Mouse (Mus musculus) stomach, embryonic 15.5 days (tissue): ENCODE data around the gene 4931409K22Rik. TPM values are rescaled to one million over a fixed set of nuclear protein-coding genes. Genes with fewer than 3 reads are reported as not detected.
A peak's percentile ranks its signal among the peaks of the same experiment; 100 is the strongest.

Source experiments
- ATAC-seq: fragments of 200-750 bp; cut with Nextera tagmentation; 2 replicates; pipeline ENCODE4 v1.8.0; 2017; ENCODE audit warnings: low read depth, moderate number of reproducible peaks, moderate TSS enrichment; ENCODE audit not compliant: insufficient read depth, low FRiP score
- H3K27ac ChIP-seq: fragments of 300-500 bp; sonication (generic); 2 replicates; pipeline ENCODE4 v1.5.1; 2015; ENCODE audit warnings: mild to moderate bottlenecking, inconsistent platforms
- H3K27me3 ChIP-seq: fragments of 300-500 bp; sonication (generic); replicated peaks from 2 replicates; pipeline ENCODE4 v1.6.1; 2015; ENCODE audit warnings: inconsistent platforms
- H3K36me3 ChIP-seq: fragments of 300-500 bp; sonication (generic); 2 replicates; pipeline ENCODE4 v1.6.1; 2015; ENCODE audit warnings: inconsistent platforms
- H3K4me1 ChIP-seq: fragments of 300-500 bp; sonication (generic); 2 replicates; pipeline ENCODE4 v1.6.1; 2015; ENCODE audit warnings: inconsistent platforms
- H3K4me2 ChIP-seq: fragments of 300-500 bp; sonication (generic); 2 replicates; pipeline ENCODE4 v1.6.1; 2015; ENCODE audit warnings: mild to moderate bottlenecking, inconsistent platforms
- H3K4me3 ChIP-seq: fragments of 300-500 bp; sonication (generic); replicated peaks from 2 replicates; pipeline ENCODE4 v1.5.1; 2015; ENCODE audit warnings: inconsistent platforms
- H3K9ac ChIP-seq: fragments of 300-500 bp; sonication (generic); 2 replicates; pipeline ENCODE4 v1.6.1; 2015; ENCODE audit warnings: inconsistent platforms
- H3K9me3 ChIP-seq: fragments of 300-500 bp; sonication (generic); 2 replicates; pipeline ENCODE4 v1.6.1; 2016; ENCODE audit warnings: inconsistent platforms
- WGBS: fragments of 180-500 bp; shearing (Covaris S2); methylation state at CpG from one replicate; pipeline ENCODE4 v1.1.7; 2015; 5-methylcytosine and 5-hydroxymethylcytosine counted together
- polyA plus RNA-seq: library from polyadenylated mRNA; unstranded; fragments of >200 nt; fragmentation: Nextera tagmentation; extraction: Ambion mirVana; gene quantifications from 2 replicates; pipeline ENCODE4 v1.2.1, GENCODE M21; 2015

The 4931409K22Rik gene
- polyA plus RNA-seq = 0.14 and 0.24 TPM in 2 replicates

- no peak within 1 kb of the TSS for H3K4me3 ChIP-seq
- H3K4me1 ChIP-seq = no peaks in the 10 kb centered on the region
- WGBS = 67% methylated on average over 2 of the region's 2 CpGs
- no peak within 1 kb of the TSS for H3K4me2 ChIP-seq
- no peak for ATAC-seq
- H3K27me3 ChIP-seq = no peaks in the 10 kb centered on the region
- H3K9ac ChIP-seq = no peak within 1 kb of the TSS
- H3K36me3 ChIP-seq = no peaks in the 10 kb centered on the region
- H3K27ac ChIP-seq = no peak within 1 kb of the TSS
- no peaks in the 10 kb centered on the region for H3K9me3 ChIP-seq
Measured at GRCm38 (mm10) chr5:24556709-24557108, at the start of gene 4931409K22Rik. Gene 4931409K22Rik (minus strand): TSS chr5:24556809.

GRCm38 (mm10) chr5:24605980-24606665 is 49.5 kb upstream of the 4931409K22Rik start:
- peak overlapping the region; percentile 91 for H3K4me2 ChIP-seq
- 25% methylated on average over 14 of the region's 14 CpGs for WGBS
- no peak overlapping the region for H3K4me3 ChIP-seq
- H3K27me3 ChIP-seq = no peaks in the 10 kb centered on the region
- peaks cover 35% of the 10 kb centered on the region for H3K4me1 ChIP-seq
- H3K36me3 ChIP-seq = no peaks in the 10 kb centered on the region
- H3K9ac ChIP-seq = no peak overlapping the region
- H3K27ac ChIP-seq = no peak overlapping the region
- H3K9me3 ChIP-seq = no peaks in the 10 kb centered on the region
- no peak for ATAC-seq

GRCm38 (mm10) chr5:24605321-24605979 is 48.8 kb upstream of the 4931409K22Rik start:
- WGBS = 10% methylated on average over 6 of the region's 6 CpGs
- Histone ChIP-seq H3K27me3 (no peaks in the 10 kb centered on the region), H3K4me3 (peak overlapping the region; percentile 64), H3K36me3 (no peaks in the 10 kb centered on the region), H3K27ac (peak overlapping the region; percentile 99), H3K4me2 (peak overlapping the region; percentile 91), H3K4me1 (peaks cover 42% of the 10 kb centered on the region), H3K9ac (no peak overlapping the region), H3K9me3 (no peaks in the 10 kb centered on the region)
- no peak for ATAC-seq

GRCm38 (mm10) chr5:24604656-24605100 is 48.1 kb upstream of the 4931409K22Rik start:
- Histone ChIP-seq H3K27me3 (no peaks in the 10 kb centered on the region), H3K4me3 (peak overlapping the region; percentile 64), H3K27ac (peak overlapping the region; percentile 99), H3K9me3 (no peaks in the 10 kb centered on the region), H3K9ac (peak overlapping the region; percentile 51), H3K4me1 (peaks cover 41% of the 10 kb centered on the region), H3K4me2 (peak overlapping the region; percentile 91), H3K36me3 (no peaks in the 10 kb centered on the region)
- WGBS = 1% methylated on average over 44 of the region's 46 CpGs
- peak; percentile 67 for ATAC-seq

- 21% methylated on average over 12 of the region's 12 CpGs for WGBS
- no peak for ATAC-seq
- Histone ChIP-seq H3K4me1 (peaks cover 43% of the 10 kb centered on the region), H3K4me3 (peak overlapping the region; percentile 64), H3K4me2 (peak overlapping the region; percentile 91), H3K9me3 (no peaks in the 10 kb centered on the region), H3K27me3 (no peaks in the 10 kb centered on the region), H3K9ac (peak overlapping the region; percentile 51), H3K36me3 (no peaks in the 10 kb centered on the region), H3K27ac (peak overlapping the region; percentile 99)
Measured at GRCm38 (mm10) chr5:24604080-24604655, 47.6 kb upstream of the 4931409K22Rik start.

GRCm38 (mm10) chr5:24603431-24604010 is 46.9 kb upstream of the 4931409K22Rik start:
- H3K36me3 ChIP-seq = no peaks in the 10 kb centered on the region
- H3K4me3 ChIP-seq = peak overlapping the region; percentile 64; the same call in 1 of the 2 replicates
- H3K4me1 ChIP-seq = peaks cover 49% of the 10 kb centered on the region
- H3K27ac ChIP-seq = peak overlapping the region; percentile 99
- H3K27me3 ChIP-seq = no peaks in the 10 kb centered on the region
- H3K4me2 ChIP-seq = peak overlapping the region; percentile 91
- H3K9me3 ChIP-seq = no peaks in the 10 kb centered on the region
- 57% methylated on average over 8 of the region's 8 CpGs for WGBS
- ATAC-seq = no peak
- H3K9ac ChIP-seq = peak overlapping the region; percentile 70; the same call in 1 of the 2 replicates

GRCm38 (mm10) chr5:24602751-24603343 is 46.2 kb upstream of the 4931409K22Rik start:
- H3K9ac ChIP-seq = peak overlapping the region; percentile 70
- H3K4me2 ChIP-seq = peak overlapping the region; percentile 91
- no peaks in the 10 kb centered on the region for H3K27me3 ChIP-seq
- H3K4me3 ChIP-seq = peak overlapping the region; percentile 64
- under 1% methylated on average over 16 of the region's 16 CpGs for WGBS
- H3K27ac ChIP-seq = peak overlapping the region; percentile 99
- peaks cover 56% of the 10 kb centered on the region for H3K4me1 ChIP-seq
- H3K9me3 ChIP-seq = no peaks in the 10 kb centered on the region
- no peaks in the 10 kb centered on the region for H3K36me3 ChIP-seq
- peak; percentile 59 for ATAC-seq

GRCm38 (mm10) chr5:24601911-24602750 is 45.5 kb upstream of the 4931409K22Rik start:
- H3K4me1 ChIP-seq = peaks cover 59% of the 10 kb centered on the region
- H3K27me3 ChIP-seq = no peaks in the 10 kb centered on the region
- under 1% methylated on average over 70 of the region's 73 CpGs for WGBS
- H3K36me3 ChIP-seq = no peaks in the 10 kb centered on the region
- ATAC-seq = peak; percentile 29; the same call in 1 of the 2 replicates
- H3K27ac ChIP-seq = peak overlapping the region; percentile 99
- H3K4me2 ChIP-seq = peak overlapping the region; percentile 91
- H3K4me3 ChIP-seq = peak overlapping the region; percentile 64
- peak overlapping the region; percentile 70 for H3K9ac ChIP-seq
- H3K9me3 ChIP-seq = no peaks in the 10 kb centered on the region

- Histone ChIP-seq H3K36me3 (no peaks in the 10 kb centered on the region), H3K4me1 (peaks cover 62% of the 10 kb centered on the region), H3K9ac (peak overlapping the region; percentile 70), H3K27ac (peak overlapping the region; percentile 99), H3K4me2 (peak overlapping the region; percentile 91), H3K27me3 (no peaks in the 10 kb centered on the region), H3K9me3 (no peaks in the 10 kb centered on the region), H3K4me3 (peak overlapping the region; percentile 64)
- 1% methylated on average over 33 of the region's 33 CpGs for WGBS
- ATAC-seq = no peak
Measured at GRCm38 (mm10) chr5:24601071-24601835, 44.6 kb upstream of the 4931409K22Rik start.

- H3K4me2 ChIP-seq = peak overlapping the region; percentile 91; the same call in 1 of the 2 replicates
- H3K4me1 ChIP-seq = peaks cover 54% of the 10 kb centered on the region
- no peaks in the 10 kb centered on the region for H3K27me3 ChIP-seq
- H3K9ac ChIP-seq = no peak overlapping the region
- no peaks in the 10 kb centered on the region for H3K36me3 ChIP-seq
- no peaks in the 10 kb centered on the region for H3K9me3 ChIP-seq
- no peak overlapping the region for H3K27ac ChIP-seq
- no peak overlapping the region; the same call in 1 of the 2 replicates for H3K4me3 ChIP-seq
- no peak for ATAC-seq
- WGBS = 69% methylated on average over 2 of the region's 2 CpGs
Measured at GRCm38 (mm10) chr5:24600236-24600635, 43.6 kb upstream of the 4931409K22Rik start.
